Mouse (Mus musculus) yolk sac, embryonic 10.5 days (tissue): ENCODE data around the gene Nav2.

Source experiments
- DNase-seq: peaks from one replicate; pipeline ENCODE4 v3.0.0-alpha.2; 2017; ENCODE audit warnings: low spot score

The Nav2 gene

DNA sequence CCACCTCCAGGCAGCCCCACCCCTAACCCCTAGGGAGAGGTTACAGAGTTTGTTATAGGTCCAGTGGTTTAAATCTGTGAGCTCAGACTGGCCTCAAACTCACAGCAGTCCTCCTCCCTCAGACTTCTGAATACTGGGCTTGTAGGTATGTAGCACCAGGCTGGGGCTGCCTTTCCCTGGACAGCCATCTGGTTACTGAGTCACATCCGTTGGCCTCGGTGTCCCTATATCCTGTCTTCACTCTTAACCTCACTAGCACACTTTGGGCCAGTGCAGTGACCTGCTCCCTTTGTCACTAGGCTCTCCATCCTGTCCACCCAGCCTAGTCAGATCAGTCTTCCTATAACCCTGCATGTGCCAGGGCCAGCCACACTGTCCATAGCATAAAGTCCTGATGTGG lies 19.8 kb upstream of the Nav2 start:
- DNase-seq, result no peak

DNA sequence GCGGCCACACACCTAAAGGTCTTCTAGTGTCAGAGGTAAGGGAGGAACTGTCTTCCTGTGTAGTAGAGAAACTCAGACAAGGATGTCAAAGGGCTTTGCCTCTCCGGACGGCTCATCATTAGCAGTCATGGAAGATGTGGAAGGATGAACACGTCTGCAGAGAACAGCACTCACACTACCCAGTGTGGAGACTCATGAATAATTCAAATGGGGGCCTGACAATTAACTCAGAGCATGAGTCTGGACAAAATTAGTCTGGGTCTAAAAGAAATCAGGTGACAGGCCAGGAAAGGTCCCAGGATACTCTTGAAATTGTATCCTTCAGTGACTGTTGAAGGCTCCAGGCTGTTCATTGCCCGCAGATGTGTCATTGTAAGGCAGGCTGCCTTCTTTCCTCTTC lies 17.5 kb upstream of the Nav2 start:
- no peak for DNase-seq

DNA sequence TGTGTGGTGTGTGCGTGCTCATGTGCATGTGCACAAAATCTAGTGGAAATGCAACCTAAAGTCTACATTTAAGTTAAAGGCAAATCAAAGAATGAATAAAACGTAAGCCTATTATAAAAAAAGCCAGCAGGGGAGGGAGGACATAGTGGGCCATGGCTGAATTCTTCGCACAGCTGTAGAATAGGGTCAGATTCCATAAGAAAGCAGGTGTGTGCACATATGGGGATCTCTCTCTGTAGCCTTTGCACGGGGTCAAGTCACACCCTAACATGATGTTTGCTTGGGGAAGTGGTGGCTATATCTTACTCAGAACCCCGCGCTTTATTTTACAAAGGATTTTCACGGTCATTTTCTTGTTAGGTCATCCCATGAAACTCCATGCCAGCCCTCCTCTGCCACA lies 15.4 kb upstream of the Nav2 start:
- no peak for DNase-seq

DNA sequence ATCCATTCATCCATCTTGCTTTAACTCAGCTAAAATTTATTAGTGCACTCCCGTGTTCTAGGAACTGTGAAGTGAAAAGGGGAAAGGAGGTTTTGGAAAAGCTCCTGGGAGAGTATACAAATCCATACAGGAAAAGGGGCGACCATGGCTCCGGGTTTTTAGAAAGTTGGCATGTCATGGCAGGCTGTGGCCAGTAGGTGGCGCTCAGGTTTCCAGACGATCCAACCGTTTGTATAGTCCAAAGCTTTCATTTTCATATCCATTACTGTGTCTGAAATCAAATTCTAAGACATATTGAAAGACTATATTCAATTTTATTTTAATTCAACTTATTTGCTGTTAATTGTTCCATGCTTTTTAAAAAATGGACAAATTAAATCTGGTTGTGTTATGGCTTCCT lies 14.4 kb upstream of the Nav2 start:
- DNase-seq, result no peak

DNA sequence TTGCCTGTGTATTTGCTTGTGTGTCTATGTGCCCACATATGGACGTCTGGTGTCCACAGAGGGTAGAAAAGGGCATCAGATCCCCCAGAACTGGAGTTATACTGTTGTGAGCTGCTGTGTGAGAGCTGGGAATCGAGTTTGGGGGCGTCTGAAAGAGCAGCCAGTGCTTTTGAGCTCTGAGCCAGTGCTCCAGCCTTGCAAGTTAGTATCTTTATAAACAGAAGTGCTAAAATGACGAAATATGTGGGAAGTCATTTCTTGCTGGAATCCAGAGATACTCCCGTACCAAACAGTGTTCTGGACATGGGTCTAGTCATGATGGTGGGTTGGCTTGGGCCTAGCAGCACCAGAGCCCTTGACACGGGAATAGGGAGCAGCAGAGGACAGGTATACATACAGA lies 13.8 kb upstream of the Nav2 start:
- no peak for DNase-seq

DNA sequence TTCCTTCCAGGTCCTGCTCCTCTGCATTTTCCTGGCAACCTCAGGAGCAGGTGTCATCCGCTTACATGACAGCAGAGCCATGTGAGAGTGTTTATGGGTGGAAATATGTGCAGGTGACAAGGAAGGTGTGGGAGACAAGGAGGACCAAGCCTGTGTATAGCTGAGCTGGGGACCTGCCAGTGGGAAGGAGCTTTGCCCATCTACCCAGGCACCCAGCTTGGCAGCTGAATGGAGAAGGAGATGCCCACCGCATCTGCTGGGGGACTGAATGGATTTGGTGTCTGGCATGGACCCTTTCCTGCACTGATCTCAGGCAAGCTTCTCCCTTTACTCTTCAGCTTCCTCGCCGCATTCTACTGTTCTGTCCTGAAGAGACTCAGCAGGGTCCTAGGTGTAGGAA lies 13.0 kb upstream of the Nav2 start:
- no peak for DNase-seq

DNA sequence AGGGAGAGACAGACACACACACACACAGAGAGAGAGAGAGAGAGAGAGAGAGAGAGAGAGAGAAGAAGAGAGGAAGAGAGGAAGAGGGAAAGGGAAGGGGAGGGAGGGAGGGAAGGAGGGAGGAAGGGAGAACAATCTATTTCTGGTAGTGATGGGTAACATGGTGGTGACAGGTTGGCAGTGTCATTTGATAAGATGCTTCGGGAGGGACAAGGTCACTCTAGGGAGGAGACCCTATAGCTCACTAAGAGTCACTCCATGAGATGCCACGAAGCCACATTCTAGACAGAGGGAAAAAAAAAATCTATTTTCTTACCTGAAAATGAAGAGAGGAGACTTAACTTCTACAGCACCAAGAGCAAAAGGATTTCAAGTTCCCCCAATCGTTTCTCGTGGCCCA lies 12.5 kb upstream of the Nav2 start:
- no peak for DNase-seq

DNA sequence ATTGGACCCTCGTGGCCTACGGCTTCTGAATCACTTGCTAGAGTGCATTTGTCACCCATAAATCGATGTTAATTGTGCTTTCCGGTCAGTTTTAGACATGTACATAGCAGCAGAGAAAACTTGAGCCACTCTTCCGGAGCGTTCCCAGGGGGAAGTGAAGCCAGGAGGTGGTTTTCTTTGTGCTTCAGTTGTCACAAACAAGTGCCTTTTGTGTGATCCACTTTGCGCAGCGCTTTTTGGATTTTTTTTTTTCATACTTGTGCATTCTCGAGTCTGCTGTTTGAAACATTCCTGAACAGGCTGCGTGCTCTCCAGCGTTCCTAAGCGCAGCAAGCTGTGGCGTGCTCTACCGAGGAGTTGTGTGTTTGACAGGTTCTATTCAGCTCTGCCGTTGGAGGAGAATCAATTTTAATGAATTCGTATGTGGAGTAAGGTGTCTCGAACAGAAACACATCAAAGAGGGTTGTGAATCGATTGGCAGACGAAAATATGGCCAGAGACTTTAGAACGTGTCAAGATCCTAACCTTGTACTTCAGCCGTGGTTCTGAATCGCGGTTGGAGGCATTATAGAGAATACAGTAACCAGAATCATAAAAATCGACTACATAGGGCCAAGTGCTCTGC lies 10.9 kb upstream of the Nav2 start:
- DNase-seq, result no peak

DNA sequence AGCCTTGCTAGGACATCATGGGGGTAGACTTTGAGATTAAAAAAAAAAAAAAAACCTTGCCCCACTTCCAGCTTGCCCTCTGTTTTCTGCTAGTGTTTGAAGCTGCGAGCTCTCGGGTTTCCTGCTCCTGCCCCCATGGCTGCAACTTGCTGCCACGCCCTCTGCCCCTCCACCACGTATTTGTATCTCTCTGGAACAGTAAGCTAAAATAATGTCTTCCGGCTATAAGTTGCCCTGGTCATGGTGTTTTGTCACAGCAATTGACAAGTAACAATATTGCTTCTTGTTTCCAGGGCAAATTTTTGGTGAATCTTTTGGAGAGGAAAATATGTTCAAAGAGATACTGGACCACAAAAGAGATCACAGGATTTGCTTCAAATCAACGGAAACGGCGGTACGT lies 10.1 kb upstream of the Nav2 start:
- no peak for DNase-seq

DNA sequence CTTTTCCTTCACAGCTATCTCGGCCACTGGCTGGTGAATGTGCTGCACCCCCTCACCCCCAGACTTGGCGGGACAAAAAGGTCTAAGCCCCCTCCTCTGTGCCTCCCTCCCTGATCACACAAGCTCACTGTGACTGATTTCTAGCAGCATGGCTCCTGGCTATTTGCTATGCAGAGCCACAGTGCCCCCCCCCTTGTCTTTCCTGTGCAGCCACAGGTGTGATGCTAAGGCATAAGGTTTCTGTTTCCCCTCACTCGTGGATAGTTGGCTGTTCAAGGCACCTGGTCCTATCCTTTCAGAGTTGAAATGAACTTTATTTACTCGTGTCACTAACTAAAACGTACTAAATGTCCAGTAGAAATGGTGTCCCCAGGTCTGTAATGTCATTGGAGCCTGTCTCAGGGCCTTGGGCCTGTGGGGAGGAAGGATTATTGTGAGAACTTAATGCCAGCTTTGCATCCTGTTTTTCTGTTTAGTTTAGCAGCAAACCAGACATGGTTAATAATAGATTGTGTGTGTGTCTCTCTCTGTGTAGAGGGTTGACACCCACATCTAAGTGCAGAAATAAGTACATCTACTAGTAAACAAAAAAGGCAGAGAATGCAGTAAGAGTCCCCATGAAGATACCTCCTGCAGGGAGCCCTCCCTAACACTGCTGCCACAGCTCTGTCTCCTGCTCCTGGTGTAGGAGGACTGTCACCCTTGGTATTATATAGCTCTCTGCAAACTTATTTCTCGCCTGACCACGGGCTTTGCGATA lies 7.9 kb upstream of the Nav2 start:
- no peak for DNase-seq

DNA sequence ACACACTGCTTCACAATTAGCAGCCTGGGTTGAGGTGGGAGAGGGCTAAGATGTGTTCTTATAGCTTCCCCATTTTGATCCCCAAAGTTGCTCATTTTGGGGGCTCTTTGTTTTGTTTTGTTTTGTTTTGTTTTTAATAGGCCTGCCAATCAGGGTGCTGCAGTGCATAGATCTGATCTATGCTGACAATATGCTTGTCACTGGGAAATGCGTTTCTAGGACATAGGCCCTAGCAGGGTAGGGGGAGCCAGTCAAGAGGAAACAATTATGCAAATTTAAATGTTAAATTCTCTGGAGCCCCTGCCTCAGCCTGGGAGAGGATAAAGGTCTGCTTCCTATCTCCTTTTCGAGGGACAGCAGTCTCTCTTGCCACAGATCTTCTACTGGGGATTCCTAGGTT lies 6.1 kb upstream of the Nav2 start:
- DNase-seq, result no peak

DNA sequence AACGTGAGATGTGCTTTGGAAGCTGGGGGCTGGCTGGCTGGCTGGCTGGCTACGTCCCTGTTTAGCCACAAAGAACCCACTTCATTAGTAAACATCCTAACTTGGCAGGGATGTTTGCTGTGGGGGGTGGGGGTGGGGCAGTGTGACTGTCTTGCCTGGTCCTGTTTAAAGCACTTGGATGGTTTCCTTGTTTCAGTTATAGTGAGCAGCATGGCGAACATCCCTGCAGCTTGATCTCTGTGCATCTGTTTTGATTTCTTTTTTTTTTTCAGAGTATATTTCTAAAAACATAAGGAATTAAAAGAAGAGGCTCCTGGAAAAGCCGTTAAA lies 791 bp downstream of the Nav2 start:
- DNase-seq, result no peak

DNA sequence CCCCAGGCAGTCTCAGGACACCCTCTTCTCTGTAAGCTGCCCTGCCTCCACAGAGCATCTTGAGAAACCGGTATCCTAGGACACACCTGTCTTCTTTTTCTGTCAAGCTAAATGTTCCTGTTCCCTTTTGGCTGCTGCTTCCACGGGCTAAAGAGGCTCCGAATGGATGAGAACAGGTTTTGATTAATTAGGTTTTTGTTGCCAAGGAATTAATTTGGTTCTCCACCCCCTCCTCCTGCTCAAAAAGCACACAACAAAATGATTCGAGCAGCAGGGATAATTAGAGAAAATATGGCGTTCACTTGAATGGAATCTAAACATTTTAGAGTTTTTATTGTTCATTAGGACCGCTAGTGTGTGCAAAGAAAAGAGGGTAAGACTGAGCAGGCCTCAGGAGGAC lies 1.8 kb downstream of the Nav2 start:
- no peak for DNase-seq

DNA sequence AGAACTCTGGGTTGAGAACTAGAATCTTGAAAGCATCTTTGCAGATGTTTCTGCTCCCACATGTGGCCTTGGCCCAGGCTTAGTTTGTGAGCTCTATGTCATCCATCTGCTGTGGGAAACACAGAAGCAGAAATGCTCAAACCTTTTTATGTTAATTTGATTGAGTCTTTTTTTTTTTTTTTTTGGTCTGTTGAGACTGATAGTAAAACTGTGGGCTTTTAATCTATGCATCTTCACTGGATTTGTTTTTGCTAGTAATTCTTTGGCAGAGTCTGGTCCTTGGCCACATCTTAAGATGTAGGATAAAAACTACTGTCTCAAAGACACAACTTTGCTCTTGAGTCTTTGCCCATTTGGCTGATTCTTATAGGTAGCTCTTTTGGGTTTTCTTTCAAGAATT lies 2.6 kb downstream of the Nav2 start:
- DNase-seq, result no peak

DNA sequence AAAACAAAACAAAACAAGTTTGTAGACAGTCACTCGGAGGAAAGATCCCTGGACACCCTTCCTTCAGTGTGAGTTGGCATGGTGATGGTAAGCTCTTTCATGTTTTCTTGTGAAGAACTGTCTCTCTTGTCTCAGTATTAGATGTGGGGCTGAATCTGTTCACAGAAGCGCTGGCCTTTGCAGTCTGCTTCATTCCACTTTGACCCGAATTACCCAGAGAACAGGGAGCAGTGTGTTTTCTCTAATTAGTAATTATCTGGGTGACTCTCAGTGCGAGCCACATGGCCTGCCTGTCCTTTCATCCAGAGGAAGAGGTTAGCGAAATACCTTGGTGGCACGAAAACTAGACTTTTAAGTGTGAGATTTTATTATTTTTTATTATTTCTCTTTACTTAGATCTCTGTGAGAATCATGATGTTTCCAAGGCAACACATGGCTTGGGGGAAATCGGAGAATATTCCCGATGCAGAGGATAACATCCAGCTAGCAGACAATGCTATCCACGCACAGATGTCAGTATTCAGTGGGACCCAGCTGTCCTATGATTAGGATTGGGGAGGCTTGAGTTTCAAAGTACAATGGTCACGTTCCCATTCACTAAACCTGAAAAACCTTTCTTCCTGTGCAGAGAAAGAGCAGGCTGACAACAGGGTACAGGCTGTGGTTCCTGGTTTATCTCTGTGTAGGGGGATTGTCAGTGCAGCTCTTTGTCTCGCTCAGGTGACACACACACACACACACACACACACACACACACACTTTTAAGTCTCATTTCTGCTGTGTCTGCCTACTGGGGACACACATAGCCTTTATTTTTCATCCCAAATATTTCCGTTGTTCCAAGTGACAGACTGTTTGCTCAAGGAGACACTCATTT lies 6.4 kb downstream of the Nav2 start:
- no peak for DNase-seq

DNA sequence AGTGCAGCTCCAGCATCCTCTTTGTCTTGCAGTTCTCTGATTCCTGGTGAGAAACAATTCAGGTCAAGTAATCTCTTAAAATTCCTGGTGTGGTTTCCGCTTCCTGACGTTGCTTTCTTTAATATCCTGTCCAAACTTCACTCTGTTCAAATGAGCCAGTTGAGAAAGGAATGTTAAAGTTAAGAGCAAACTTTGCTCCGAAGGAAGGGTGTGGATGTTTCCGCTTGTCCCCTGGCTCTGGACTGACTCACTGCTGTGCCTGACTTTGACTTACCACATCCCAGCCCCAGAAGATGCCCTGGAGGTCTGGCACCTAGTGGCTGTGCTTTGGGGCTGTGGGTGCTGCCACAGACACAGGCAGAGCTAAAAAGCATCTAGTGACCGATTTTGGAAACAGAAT lies 8.9 kb downstream of the Nav2 start:
- no peak for DNase-seq

DNA sequence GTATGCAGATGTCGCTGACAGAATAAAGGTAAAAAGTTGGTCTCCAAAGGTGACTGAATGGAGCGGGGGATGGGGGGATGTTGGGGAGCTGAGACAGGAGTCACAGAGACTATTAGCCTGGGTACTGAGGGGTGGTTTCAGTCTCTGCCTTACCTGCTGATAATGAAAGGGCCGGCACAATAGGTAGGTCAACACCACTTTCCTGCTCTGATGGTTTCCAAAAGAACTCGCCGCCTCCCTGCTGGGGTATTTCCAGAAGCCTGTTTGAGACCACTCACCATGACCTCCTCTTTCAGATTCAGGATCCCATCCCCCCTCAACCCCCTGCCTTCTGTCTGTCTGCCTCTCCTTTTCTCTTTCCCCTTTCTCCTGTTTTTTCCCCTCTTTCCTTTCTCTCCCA lies 9.5 kb downstream of the Nav2 start:
- DNase-seq, result no peak

DNA sequence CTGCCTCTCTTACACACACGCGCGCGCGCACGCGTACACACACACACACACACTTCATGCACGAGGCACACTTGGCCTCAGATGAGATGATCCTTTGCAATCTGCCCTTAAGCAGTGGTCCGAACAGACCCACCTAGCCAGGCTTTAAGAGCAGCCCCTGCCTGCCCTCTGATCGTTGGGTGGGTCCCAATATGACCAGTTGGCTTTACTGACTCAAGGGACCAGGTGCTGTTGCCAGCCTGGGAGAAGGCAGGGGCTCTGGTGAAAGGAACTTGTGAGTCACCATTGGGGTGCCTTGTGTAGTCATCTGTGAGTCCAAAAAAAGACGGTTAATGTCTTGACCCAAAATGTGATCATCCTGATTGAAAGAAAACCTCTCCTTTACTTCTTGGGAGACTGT lies 9.9 kb downstream of the Nav2 start:
- no peak for DNase-seq

DNA sequence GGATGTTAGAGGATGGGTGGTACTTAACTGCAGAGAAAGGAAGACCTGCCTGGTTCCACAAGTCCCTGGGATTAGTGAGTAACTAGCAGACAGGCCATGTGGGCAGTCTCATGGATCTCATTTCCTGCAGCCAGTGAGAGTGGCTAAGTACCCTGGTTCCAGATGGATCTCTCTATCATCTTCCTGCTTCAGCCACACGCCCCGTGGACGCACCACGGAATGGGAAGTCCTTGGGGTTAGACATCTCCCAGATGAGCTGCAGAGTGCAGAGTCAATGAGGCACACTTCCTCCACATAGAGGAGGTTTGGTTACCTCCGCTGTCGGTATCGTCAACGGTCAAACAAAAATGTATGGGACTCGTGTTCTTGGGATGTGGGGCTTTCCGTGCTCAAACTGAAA lies 15.1 kb downstream of the Nav2 start:
- DNase-seq, result no peak

DNA sequence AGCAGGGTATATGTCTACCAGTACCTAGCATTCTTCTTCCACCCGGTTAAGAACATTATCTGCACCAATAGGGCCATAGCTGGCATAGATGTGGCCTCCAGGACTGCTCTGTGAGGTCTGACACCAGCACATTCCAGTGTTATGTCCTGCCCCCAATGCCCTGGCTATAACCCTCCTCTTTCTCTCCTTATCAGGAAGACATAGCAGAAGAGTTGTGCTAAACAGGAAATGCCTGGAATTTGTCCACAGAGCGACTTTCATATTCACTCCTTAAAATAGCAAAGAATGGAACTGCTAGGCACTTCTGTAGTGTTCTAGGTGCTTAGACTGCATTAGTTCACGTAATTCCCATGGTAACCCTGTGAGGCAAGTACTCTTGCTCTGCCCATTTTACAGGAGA lies 16.7 kb downstream of the Nav2 start:
- peak; percentile 38 for DNase-seq

DNA sequence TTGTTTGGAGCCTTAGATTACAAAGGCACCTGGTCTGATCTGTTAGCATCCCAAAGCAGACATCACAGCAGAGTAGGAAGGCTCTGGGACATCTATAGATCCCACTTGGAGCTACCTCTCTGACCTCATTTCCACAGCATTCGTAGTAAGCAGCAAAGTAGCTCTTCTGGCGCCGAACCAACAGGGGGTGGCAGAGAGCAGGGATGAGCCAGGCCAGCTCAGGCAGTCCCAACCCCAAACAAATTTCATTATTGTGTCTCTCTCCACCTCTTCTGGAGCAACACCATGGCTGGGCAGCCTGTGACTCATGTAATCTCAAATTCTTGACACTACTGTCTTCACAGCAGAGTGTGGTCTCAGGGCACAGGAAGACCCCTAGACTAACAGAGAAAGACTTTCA lies 19.8 kb downstream of the Nav2 start:
- DNase-seq, result no peak

DNA sequence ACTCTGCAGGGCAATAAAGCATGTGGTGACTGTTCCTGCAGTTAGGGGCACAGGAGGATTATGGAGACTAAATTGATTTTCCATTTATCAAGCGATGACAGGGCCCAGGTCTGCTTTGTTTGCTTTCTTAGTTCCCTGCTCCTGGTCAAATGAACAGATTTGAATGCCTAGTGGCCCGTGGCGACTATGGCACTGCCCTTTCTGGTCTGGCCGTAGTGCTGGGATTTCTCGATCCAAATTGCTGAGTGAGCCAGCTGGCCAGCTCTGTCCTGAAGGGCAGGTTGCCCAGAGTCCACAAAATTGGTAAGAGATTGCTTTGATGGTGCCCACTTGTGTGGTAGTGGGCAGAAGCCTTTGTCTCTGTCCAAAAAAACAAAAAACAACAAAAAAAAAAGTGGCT lies 21.9 kb downstream of the Nav2 start:
- DNase-seq, result no peak

DNA sequence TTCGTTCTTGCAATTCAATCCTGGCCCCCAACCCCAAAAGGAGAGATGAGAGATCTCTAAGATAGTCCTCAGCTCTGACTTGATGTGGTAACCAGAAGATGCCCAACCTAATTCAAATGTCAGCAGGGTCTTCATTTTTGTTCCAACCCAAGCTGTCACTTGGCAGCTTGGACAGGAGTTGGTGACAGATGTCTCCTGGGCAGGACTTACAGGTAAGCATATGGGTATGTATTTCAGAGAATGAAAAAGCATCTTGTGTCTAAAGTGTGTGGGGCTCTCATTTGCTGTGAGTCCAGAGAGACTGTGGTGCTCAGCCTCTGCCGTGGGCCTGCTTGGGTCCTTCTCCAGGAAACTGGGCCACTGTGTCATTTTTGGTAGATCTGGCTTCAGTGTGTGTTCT lies 23.6 kb downstream of the Nav2 start:
- DNase-seq, result no peak
